Mouse (Mus musculus) lung, embryonic 14.5 days (tissue): ENCODE measurements at regions not wholly inside any gene's neighbourhood (a gene's known extent, or its start where the extent isn't known, plus 50 kb on each side); places are given as distances from the start of the nearest gene placed in this dataset.

Source experiments
- ATAC-seq: fragments of 200-750 bp; cut with Nextera tagmentation; 2 replicates; pipeline ENCODE4 v1.8.0; 2017; ENCODE audit warnings: mild to moderate bottlenecking, moderate TSS enrichment, moderate library complexity; ENCODE audit not compliant: insufficient read depth
- DNase-seq: peaks from one replicate; pipeline ENCODE4 v3.0.0-alpha.2; 2015
- H3K27ac ChIP-seq: fragments of 300-500 bp; sonication (generic); 2 replicates; pipeline ENCODE4 v1.5.1; 2014; ENCODE audit warnings: low read depth, mild to moderate bottlenecking, moderate library complexity
- H3K27me3 ChIP-seq: fragments of 300-500 bp; sonication (generic); 2 replicates; pipeline ENCODE4 v1.6.1; 2014; ENCODE audit warnings: low read length, control low read depth; ENCODE audit not compliant: insufficient read depth
- H3K36me3 ChIP-seq: fragments of 300-500 bp; sonication (generic); 2 replicates; pipeline ENCODE4 v1.6.1; 2014; ENCODE audit warnings: control low read depth; ENCODE audit not compliant: insufficient read depth
- H3K4me1 ChIP-seq: fragments of 300-500 bp; sonication (generic); 2 replicates; pipeline ENCODE4 v1.6.1; 2014; ENCODE audit warnings: antibody characterized with exemption, control low read depth; ENCODE audit not compliant: insufficient read depth
- H3K4me2 ChIP-seq: fragments of 300-500 bp; sonication (generic); 2 replicates; pipeline ENCODE4 v1.6.1; 2014; ENCODE audit warnings: mild to moderate bottlenecking
- H3K4me3 ChIP-seq: fragments of 300-500 bp; sonication (generic); 2 replicates; pipeline ENCODE4 v1.5.1; 2014; ENCODE audit warnings: low read depth, low read length
- H3K9ac ChIP-seq: fragments of 300-500 bp; sonication (generic); 2 replicates; pipeline ENCODE4 v1.6.1; 2014
- H3K9me3 ChIP-seq: fragments of 300-500 bp; sonication (generic); 2 replicates; pipeline ENCODE4 v1.6.1; 2016; ENCODE audit warnings: low read depth, low read length, control low read depth
- CTCF ChIP-seq: IDR thresholded peaks from 2 replicates; pipeline ENCODE4 v1.5.1; 2016; ENCODE audit warnings: antibody characterized with exemption, low read depth
- WGBS: fragments of 180-500 bp; shearing (Covaris S2); extraction: QIAGEN DNeasy Blood & Tissue Kit; methylation state at CpG from one replicate; pipeline ENCODE4 v1.1.7; 2014; 5-methylcytosine and 5-hydroxymethylcytosine counted together

- WGBS = 73% methylated on average over 2 of the region's 2 CpGs
These were observed 136.4 kb downstream of the Tmx1 start for GRCm38 (mm10) chr12:70589315-70589742.

DNA sequence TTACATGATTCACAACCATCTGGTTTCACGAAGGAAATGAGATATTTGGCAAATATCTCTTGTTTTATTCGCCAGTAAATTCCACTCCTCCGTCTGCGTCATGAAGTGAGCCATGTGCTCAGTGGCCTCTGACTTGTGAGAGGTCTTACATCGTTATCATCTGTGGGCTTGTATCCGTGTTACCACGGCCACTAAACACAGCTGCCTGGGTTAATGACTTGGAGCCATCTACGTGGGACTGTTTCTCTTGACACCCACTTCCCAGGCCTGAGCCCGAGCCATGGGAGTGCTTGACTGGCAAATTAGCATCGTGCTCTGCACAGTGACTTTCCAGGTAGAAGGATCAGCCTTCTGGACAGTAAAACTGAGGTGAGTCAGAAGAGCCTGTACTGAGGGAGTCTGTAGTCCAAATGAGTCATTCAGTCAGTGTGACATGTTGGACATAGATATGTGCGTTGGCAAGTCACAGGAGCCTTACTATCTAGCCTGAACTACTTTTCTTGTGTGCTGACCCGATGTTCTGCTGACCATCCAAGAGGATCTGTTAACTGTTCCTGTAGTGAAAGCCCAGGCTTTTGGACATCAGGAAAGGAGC lies 137.7 kb downstream of the Tmx1 start:
- no peak for TF ChIP-seq CTCF
- Histone ChIP-seq H3K9ac (no peak overlapping the region), H3K4me2 (no peak overlapping the region), H3K36me3 (no peaks in the 10 kb centered on the region), H3K27me3 (no peaks in the 10 kb centered on the region), H3K4me3 (no peak overlapping the region), H3K4me1 (no peaks in the 10 kb centered on the region; the same call in 1 of the 2 replicates), H3K9me3 (no peaks in the 10 kb centered on the region), H3K27ac (no peak overlapping the region)
- 64% methylated on average over 12 of the region's 12 CpGs for WGBS
- ATAC-seq (no peak), DNase-seq (no peak)

More at GRCm38 (mm10) chr12:70589315-70589742, 136.4 kb downstream of the Tmx1 start:
- Histone ChIP-seq H3K4me1 (no peaks in the 10 kb centered on the region; the same call in 1 of the 2 replicates), H3K27ac (no peak overlapping the region), H3K4me3 (no peak overlapping the region), H3K9ac (no peak overlapping the region), H3K36me3 (no peaks in the 10 kb centered on the region), H3K4me2 (no peak overlapping the region), H3K9me3 (no peaks in the 10 kb centered on the region), H3K27me3 (no peaks in the 10 kb centered on the region)
- DNase-seq = no peak
- ATAC-seq = no peak
- no peak for TF ChIP-seq CTCF

DNA sequence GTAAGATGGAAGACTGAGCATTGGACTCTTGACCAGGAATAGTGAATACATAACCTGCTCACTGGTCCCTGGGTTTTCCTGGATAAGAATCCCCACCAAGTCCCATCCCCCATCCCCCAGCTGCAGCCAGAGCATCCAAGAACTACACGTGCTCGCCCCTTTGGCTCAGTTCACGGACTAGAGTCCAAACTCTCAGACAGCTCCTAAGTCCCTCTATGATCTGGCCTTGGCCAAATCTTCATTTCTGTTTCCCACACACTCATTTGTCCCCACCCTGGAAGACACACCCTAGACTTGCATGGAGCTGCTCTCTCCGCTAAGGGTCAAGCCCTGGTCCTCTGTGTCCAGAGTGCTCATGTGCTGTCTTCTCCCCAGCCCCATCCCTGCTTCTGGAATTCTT lies 139.9 kb downstream of the Tmx1 start:
- TF ChIP-seq CTCF = no peak
- Histone ChIP-seq H3K9me3 (no peaks in the 10 kb centered on the region), H3K9ac (no peak overlapping the region), H3K27me3 (no peaks in the 10 kb centered on the region), H3K27ac (no peak overlapping the region), H3K4me2 (no peak overlapping the region), H3K4me3 (no peak overlapping the region), H3K36me3 (no peaks in the 10 kb centered on the region), H3K4me1 (no peaks in the 10 kb centered on the region; the same call in 1 of the 2 replicates)
- DNase-seq (no peak), ATAC-seq (no peak)
- 87% methylated on average over 4 of the region's 4 CpGs for WGBS

GRCm38 (mm10) chr12:70598211-70598701 lies 145.4 kb downstream of the Tmx1 start:
- WGBS = 73% methylated on average over 15 of the region's 15 CpGs

GRCm38 (mm10) chr12:70599731-70600130 lies 146.8 kb downstream of the Tmx1 start:
- 81% methylated on average over 6 of the region's 6 CpGs for WGBS
- no peaks in the 10 kb centered on the region for H3K4me1 ChIP-seq
- no peaks in the 10 kb centered on the region for H3K27me3 ChIP-seq
- H3K9me3 ChIP-seq = no peaks in the 10 kb centered on the region
- H3K27ac ChIP-seq = no peak overlapping the region
- H3K9ac ChIP-seq = no peak overlapping the region
- H3K4me3 ChIP-seq = no peak overlapping the region
- peak; percentile 46 for TF ChIP-seq CTCF
- DNase-seq (no peak), ATAC-seq (no peak)
- H3K4me2 ChIP-seq = no peak overlapping the region
- H3K36me3 ChIP-seq = no peaks in the 10 kb centered on the region

More at GRCm38 (mm10) chr12:70598211-70598701, 145.4 kb downstream of the Tmx1 start:
- H3K9ac ChIP-seq = no peak overlapping the region
- DNase-seq (no peak), ATAC-seq (no peak)
- H3K27ac ChIP-seq = no peak overlapping the region
- H3K4me2 ChIP-seq = no peak overlapping the region
- no peaks in the 10 kb centered on the region for H3K4me1 ChIP-seq
- no peaks in the 10 kb centered on the region for H3K9me3 ChIP-seq
- no peaks in the 10 kb centered on the region for H3K27me3 ChIP-seq
- no peaks in the 10 kb centered on the region for H3K36me3 ChIP-seq
- no peak overlapping the region for H3K4me3 ChIP-seq
- TF ChIP-seq CTCF = no peak

GRCm38 (mm10) chr12:70603869-70604268 lies 151.0 kb downstream of the Tmx1 start:
- Histone ChIP-seq H3K9me3 (no peaks in the 10 kb centered on the region), H3K36me3 (no peaks in the 10 kb centered on the region), H3K4me1 (no peaks in the 10 kb centered on the region), H3K27me3 (no peaks in the 10 kb centered on the region), H3K27ac (no peak overlapping the region), H3K4me3 (no peak overlapping the region), H3K9ac (no peak overlapping the region), H3K4me2 (no peak overlapping the region)
- DNase-seq (no peak), ATAC-seq (no peak)
- WGBS = 96% methylated on average over 1 of the region's 1 CpGs
- TF ChIP-seq CTCF = no peak

GRCm38 (mm10) chr12:70608672-70609071 lies 155.8 kb downstream of the Tmx1 start:
- 42% methylated on average over 5 of the region's 5 CpGs for WGBS
- H3K36me3 ChIP-seq = no peaks in the 10 kb centered on the region
- H3K27ac ChIP-seq = no peak overlapping the region

More at GRCm38 (mm10) chr12:70608672-70609071, 155.8 kb downstream of the Tmx1 start:
- H3K4me3 ChIP-seq = no peak overlapping the region
- H3K27me3 ChIP-seq = no peaks in the 10 kb centered on the region
- peaks cover 4% of the 10 kb centered on the region; the same call in 1 of the 2 replicates for H3K4me1 ChIP-seq
- H3K9me3 ChIP-seq = no peaks in the 10 kb centered on the region
- TF ChIP-seq CTCF = no peak
- H3K4me2 ChIP-seq = no peak overlapping the region
- ATAC-seq (no peak), DNase-seq (no peak)
- H3K9ac ChIP-seq = no peak overlapping the region
